Mouse (Mus musculus): ENCODE data around the gene Man1a2. TPM values are rescaled to one million over a fixed set of nuclear protein-coding genes. Genes with fewer than 3 reads are reported as not detected.

Man1a2 gene
- total and polyA plus RNA-seq, 2 experiments from 2014 or later = 49.0 to 73.2 TPM

DNA sequence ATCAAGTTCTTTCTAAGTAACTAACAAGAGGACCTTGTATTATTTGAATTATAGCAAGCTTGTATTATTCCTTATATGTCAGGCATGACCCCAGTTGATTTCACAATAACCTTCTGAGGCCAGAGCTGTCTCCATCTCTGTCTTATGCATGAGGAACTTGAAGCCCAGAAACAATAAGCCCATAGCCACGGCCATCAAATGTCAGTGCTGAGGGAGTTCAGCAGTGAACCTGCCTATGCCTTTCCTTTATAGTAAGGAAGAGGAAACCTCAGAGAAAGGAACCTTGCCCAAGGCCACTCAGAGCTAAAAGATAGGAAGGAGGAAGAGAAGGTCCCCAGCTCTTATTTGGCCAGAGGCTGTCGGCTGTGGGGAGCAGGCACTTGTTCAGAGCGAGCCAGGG lies 150.9 kb downstream of the Man1a2 start:
- WGBS = 77% methylated on average over 3 of the region's 3 CpGs
- Histone ChIP-seq H3K9me3 (ENCODE audit: low read length) (no peaks in the 10 kb centered on the region), H3K4me1 (ENCODE audit: insufficient read depth, low read length) (no peaks in the 10 kb centered on the region), H3K9ac (replicated peaks; ENCODE audit: low read length) (no peak overlapping the region), H3K36me3 (ENCODE audit: insufficient read depth, low read length) (no peaks in the 10 kb centered on the region), H3K4me3 (ENCODE audit: low read length) (no peak overlapping the region), H3K27me3 (ENCODE audit: insufficient read depth, low read length) (no peaks in the 10 kb centered on the region), H3K4me2 (ENCODE audit: low read depth, low read length) (no peak overlapping the region), H3K27ac (no peak overlapping the region)
- ATAC-seq = no peak
- TF ChIP-seq CTCF (IDR thresholded peaks at IDR 0.05; ENCODE audit: low read depth) = no peak
- no peak for DNase-seq (ENCODE audit: low spot score)

DNA sequence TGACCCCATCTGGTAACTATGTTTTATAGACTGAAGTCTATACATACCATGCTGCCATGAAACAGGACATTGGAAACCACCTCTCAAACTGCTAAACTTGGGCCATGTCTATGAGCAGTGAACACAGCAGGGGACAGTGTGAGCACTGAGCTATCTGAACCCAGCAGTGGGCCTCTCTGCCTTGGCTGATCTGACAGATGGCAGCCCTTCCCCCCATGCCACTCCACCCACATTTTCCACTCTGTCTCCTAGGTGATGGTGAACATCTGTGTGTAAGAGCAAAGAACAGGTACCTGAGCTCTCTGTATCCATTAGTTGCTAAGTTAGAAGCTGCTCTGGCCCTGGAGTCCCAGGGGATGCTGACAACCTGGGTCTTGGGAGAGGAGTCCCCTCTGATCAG lies 151.9 kb downstream of the Man1a2 start:
- no peaks in the 10 kb centered on the region for H3K9me3 ChIP-seq (ENCODE audit: low read length)
- DNase-seq (ENCODE audit: low spot score) (no peak), ATAC-seq (no peak)
- H3K4me1 ChIP-seq (ENCODE audit: insufficient read depth, low read length) = no peaks in the 10 kb centered on the region
- no peak overlapping the region for H3K27ac ChIP-seq
- H3K27me3 ChIP-seq (ENCODE audit: insufficient read depth, low read length) = no peaks in the 10 kb centered on the region
- H3K4me3 ChIP-seq (ENCODE audit: low read length) = no peak overlapping the region
- no peaks in the 10 kb centered on the region for H3K36me3 ChIP-seq (ENCODE audit: insufficient read depth, low read length)
- H3K9ac ChIP-seq (replicated peaks; ENCODE audit: low read length) = no peak overlapping the region
- no peak overlapping the region for H3K4me2 ChIP-seq (ENCODE audit: low read depth, low read length)
- TF ChIP-seq CTCF (IDR thresholded peaks at IDR 0.05; ENCODE audit: low read depth) = no peak

DNA sequence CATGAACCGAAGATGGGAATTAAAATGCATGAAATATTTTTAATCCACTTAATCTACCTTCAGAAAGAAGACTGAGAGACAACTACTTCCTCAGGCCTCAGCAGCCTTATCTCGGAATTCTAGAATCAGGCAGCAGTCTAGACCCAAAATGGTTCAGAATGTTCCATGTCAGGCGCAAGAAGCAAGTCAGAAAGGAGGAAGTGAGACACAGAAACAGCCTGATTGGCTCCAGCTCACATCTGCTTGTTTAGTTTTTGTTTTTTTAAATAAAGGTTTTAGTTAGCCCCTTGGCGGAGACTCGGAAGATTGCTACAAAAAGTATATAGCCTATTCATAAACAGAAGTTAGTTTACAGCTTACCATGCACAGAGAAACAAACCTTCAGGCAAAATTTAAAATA lies 154.4 kb downstream of the Man1a2 start:
- H3K9me3 ChIP-seq (ENCODE audit: low read length) = no peaks in the 10 kb centered on the region
- no peaks in the 10 kb centered on the region for H3K27me3 ChIP-seq (ENCODE audit: insufficient read depth, low read length)
- H3K4me3 ChIP-seq (ENCODE audit: low read length) = no peak overlapping the region
- TF ChIP-seq CTCF (IDR thresholded peaks at IDR 0.05; ENCODE audit: low read depth) = no peak
- WGBS = 94% methylated on average over 5 of the region's 5 CpGs
- ATAC-seq = no peak
- no peak overlapping the region for H3K4me2 ChIP-seq (ENCODE audit: low read depth, low read length)
- no peaks in the 10 kb centered on the region for H3K4me1 ChIP-seq (ENCODE audit: insufficient read depth, low read length)
- H3K9ac ChIP-seq (replicated peaks; ENCODE audit: low read length) = no peak overlapping the region
- H3K27ac ChIP-seq = no peak overlapping the region
- DNase-seq (ENCODE audit: low spot score) = no peak
- H3K36me3 ChIP-seq (ENCODE audit: insufficient read depth, low read length) = no peaks in the 10 kb centered on the region

DNA sequence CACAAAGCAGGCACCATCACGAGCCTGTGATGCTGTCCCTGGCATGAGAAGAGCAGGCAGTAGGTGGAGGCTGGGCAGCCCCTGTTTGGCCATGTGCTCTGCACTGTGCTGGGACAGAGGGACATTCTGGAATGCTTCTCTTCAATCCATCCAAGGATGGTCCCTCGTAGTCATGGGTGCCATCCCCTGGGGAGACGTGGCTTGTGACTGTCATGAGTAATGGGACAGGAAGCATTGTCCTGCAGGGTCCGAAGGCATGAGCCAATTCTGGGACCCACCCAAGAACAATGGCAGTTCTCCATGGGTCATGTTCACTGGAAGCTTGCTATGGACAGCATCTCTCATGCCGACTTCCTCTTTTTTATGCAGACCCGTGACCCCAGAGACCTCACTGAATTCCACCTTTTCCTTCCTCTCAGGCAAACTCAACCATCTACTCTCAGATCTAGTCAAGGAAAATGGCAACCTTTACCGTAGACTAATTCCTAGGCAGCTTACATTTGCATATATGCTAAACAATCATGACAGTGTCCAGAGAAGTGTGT lies 155.0 kb downstream of the Man1a2 start:
- Histone ChIP-seq H3K4me2 (ENCODE audit: low read depth, low read length) (no peak overlapping the region), H3K27me3 (ENCODE audit: insufficient read depth, low read length) (no peaks in the 10 kb centered on the region), H3K36me3 (ENCODE audit: insufficient read depth, low read length) (no peaks in the 10 kb centered on the region), H3K4me1 (ENCODE audit: insufficient read depth, low read length) (no peaks in the 10 kb centered on the region), H3K4me3 (ENCODE audit: low read length) (no peak overlapping the region), H3K9ac (replicated peaks; ENCODE audit: low read length) (no peak overlapping the region), H3K27ac (no peak overlapping the region), H3K9me3 (ENCODE audit: low read length) (no peaks in the 10 kb centered on the region)
- no peak for TF ChIP-seq CTCF (IDR thresholded peaks at IDR 0.05; ENCODE audit: low read depth)
- ATAC-seq (no peak), DNase-seq (ENCODE audit: low spot score) (no peak)
- 79% methylated on average over 7 of the region's 7 CpGs for WGBS

DNA sequence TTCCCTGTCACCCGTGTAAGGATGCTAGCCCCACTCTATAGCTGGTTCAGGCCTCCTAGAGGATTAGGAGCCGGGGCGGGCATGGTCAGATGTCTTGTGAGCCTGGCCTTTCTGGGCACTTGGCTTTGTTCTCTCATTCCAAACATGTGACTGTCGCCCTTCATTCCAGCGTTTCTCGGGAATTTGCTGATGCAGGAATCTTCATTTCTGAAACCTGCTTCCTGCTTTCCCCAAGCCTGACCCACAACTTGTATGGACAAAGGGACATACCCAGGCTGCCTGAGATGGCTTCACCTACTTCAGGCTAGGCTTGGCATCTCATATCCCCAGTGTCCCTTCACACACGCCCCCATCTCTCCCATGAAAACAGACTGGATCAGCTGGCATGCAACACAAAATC lies 162.6 kb downstream of the Man1a2 start:
- no peak for TF ChIP-seq CTCF (IDR thresholded peaks at IDR 0.05; ENCODE audit: low read depth)
- Histone ChIP-seq H3K36me3 (ENCODE audit: insufficient read depth, low read length) (no peaks in the 10 kb centered on the region), H3K4me3 (ENCODE audit: low read length) (no peak overlapping the region), H3K4me1 (ENCODE audit: insufficient read depth, low read length) (no peaks in the 10 kb centered on the region), H3K9ac (replicated peaks; ENCODE audit: low read length) (no peak overlapping the region), H3K9me3 (ENCODE audit: low read length) (no peaks in the 10 kb centered on the region), H3K27me3 (ENCODE audit: insufficient read depth, low read length) (no peaks in the 10 kb centered on the region), H3K4me2 (ENCODE audit: low read depth, low read length) (no peak overlapping the region), H3K27ac (no peak overlapping the region)
- 81% methylated on average over 7 of the region's 7 CpGs for WGBS
- DNase-seq (ENCODE audit: low spot score) = no peak
- no peak for ATAC-seq

DNA sequence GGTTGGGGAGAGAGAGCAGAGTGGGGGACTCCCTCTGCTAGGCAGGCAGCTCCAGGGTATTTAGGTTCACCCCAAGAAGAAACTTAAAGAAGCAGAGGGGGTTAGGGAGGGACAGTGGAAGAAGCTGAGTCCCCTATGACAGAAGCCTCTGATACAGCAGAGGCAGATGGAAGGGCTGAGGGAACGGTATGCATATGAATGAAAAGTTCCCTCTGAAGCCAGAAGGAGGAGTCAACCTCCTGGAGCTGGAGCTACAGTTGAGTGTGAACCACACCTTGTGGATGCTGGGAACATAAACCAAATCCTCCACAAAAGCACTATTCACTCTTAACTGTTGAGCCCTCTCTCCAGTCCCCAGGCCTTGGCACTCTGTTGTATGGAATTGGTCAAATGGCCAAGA lies 163.7 kb downstream of the Man1a2 start:
- Histone ChIP-seq H3K36me3 (ENCODE audit: insufficient read depth, low read length) (no peaks in the 10 kb centered on the region), H3K4me3 (ENCODE audit: low read length) (no peak overlapping the region), H3K27ac (no peak overlapping the region), H3K9me3 (ENCODE audit: low read length) (no peaks in the 10 kb centered on the region), H3K9ac (replicated peaks; ENCODE audit: low read length) (no peak overlapping the region), H3K4me1 (ENCODE audit: insufficient read depth, low read length) (no peaks in the 10 kb centered on the region), H3K27me3 (ENCODE audit: insufficient read depth, low read length) (no peaks in the 10 kb centered on the region), H3K4me2 (ENCODE audit: low read depth, low read length) (no peak overlapping the region)
- TF ChIP-seq CTCF (IDR thresholded peaks at IDR 0.05; ENCODE audit: low read depth) = no peak
- ATAC-seq (no peak), DNase-seq (ENCODE audit: low spot score) (no peak)
- WGBS = 45% methylated on average over 1 of the region's 1 CpGs

DNA sequence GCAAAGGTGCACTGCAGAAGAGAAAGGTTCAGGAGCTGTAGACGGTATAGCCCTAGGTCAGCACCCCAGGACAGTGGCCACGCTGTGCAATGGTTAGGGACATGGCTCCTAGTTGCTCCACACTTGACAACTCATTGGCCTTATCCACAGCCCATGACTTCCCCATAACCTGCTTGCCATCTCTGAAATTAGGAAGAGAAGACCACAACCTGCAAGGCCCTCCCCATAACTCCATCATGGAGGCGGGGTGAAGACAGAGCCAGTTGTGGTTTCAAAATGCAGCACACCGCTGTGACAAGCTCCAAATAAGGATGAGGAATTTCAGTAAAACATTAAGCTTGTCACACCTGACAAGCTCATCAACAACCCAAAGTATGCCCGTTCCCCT lies 169.6 kb downstream of the Man1a2 start:
- no peaks in the 10 kb centered on the region for H3K36me3 ChIP-seq (ENCODE audit: insufficient read depth, low read length)
- no peak overlapping the region for H3K4me2 ChIP-seq (ENCODE audit: low read depth, low read length)
- TF ChIP-seq CTCF (IDR thresholded peaks at IDR 0.05; ENCODE audit: low read depth) = no peak
- no peaks in the 10 kb centered on the region for H3K27me3 ChIP-seq (ENCODE audit: insufficient read depth, low read length)
- WGBS = 91% methylated on average over 5 of the region's 5 CpGs
- no peak for ATAC-seq
- no peak overlapping the region for H3K27ac ChIP-seq
- H3K4me3 ChIP-seq (ENCODE audit: low read length) = no peak overlapping the region
- H3K4me1 ChIP-seq (ENCODE audit: insufficient read depth, low read length) = no peaks in the 10 kb centered on the region
- no peaks in the 10 kb centered on the region for H3K9me3 ChIP-seq (ENCODE audit: low read length)
- no peak overlapping the region for H3K9ac ChIP-seq (replicated peaks; ENCODE audit: low read length)
- DNase-seq (ENCODE audit: low spot score) = no peak

Data from hindbrain, postnatal 0 days (tissue).